Mouse (Mus musculus): ENCODE measurements around the gene Fam189b.

DNA sequence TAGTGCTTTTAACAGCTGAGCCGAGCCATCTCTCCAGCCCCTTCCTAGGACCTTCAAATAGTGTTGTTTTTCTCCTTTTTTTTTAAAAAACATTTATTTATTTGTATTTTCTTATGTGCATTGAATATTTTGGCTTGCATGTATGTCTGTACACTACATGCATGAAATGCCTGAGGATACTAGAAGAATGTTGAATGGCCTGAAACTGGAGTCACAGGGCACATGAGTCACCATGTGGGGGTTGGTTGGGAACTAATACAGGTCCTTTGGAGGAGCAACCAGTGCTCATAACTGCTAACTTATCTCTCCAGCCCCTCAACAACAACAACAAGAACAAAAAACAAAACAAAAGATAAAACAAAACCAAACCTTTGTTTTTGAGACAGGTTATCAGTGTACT lies 19.8 kb upstream of the Fam189b start:
- TF ChIP-seq ZNF384 (IDR thresholded peaks at IDR 0.05; ENCODE audit: low read depth, low read length) = no peak
- no peak for TF ChIP-seq ZC3H11A (IDR thresholded peaks at IDR 0.05; ENCODE audit: borderline replicate concordance, low read depth, low read length)

Data from ES-E14 (cell line).